Mouse (Mus musculus) C2C12 (cell line): ENCODE data around the gene S100a3. TPM values are rescaled to one million over a fixed set of nuclear protein-coding genes. Genes with fewer than 3 reads are reported as not detected.
A peak's percentile ranks its signal among the peaks of the same experiment; 100 is the strongest.

ENCODE experiments used
- H3K27me3 ChIP-seq: one replicate; pipeline ENCODE4 v1.6.1; 2011; ENCODE audit not compliant: control insufficient read depth, insufficient read depth, insufficient read length
- H3K36me3 ChIP-seq: one replicate; pipeline ENCODE4 v1.6.1; 2011; ENCODE audit not compliant: control insufficient read depth, insufficient read depth
- H3K4me3 ChIP-seq: one replicate; pipeline ENCODE4 v1.5.1; 2011; ENCODE audit warnings: mild to moderate bottlenecking, control low read depth; ENCODE audit not compliant: poor library complexity, insufficient read depth, severe bottlenecking
- H3K79me2 ChIP-seq: one replicate; pipeline ENCODE4 v1.6.1; 2011; ENCODE audit not compliant: control insufficient read depth, insufficient read depth
- H3K79me3 ChIP-seq: one replicate; pipeline ENCODE4 v1.6.1; 2011; ENCODE audit warnings: low read depth, control low read depth
- H3ac ChIP-seq: one replicate; pipeline ENCODE3; 2011; ENCODE audit warnings: low read depth; ENCODE audit not compliant: control insufficient read depth, insufficient read length
- CEBPB ChIP-seq: IDR thresholded peaks from one replicate; pipeline ENCODE4 v1.6.1; 2011; ENCODE audit warnings: low read depth, mild to moderate bottlenecking, control low read depth, moderate library complexity
- CTCF ChIP-seq: IDR thresholded peaks from one replicate; pipeline ENCODE4 v1.5.1; 2011; ENCODE audit not compliant: control insufficient read depth, insufficient read depth, insufficient read length
- FOSL1 ChIP-seq: IDR thresholded peaks from one replicate; pipeline ENCODE4 v1.8.0; 2011; ENCODE audit warnings: mild to moderate bottlenecking, low read length; ENCODE audit not compliant: poor library complexity, insufficient read depth, severe bottlenecking
- MAX ChIP-seq: IDR thresholded peaks from one replicate; pipeline ENCODE4 v1.6.1; 2011; ENCODE audit warnings: mild to moderate bottlenecking, control low read depth
- MYOD1 ChIP-seq: IDR thresholded peaks from one replicate; pipeline ENCODE4 v1.6.1; 2011; ENCODE audit warnings: low read depth; ENCODE audit not compliant: control insufficient read depth, insufficient read length
- MYOG ChIP-seq: IDR thresholded peaks from one replicate; pipeline ENCODE4 v1.6.1; 2011; ENCODE audit not compliant: control insufficient read depth, insufficient read length; ENCODE audit errors: extremely low read depth
- USF1 ChIP-seq: IDR thresholded peaks from one replicate; pipeline ENCODE4 v1.6.1; 2011; ENCODE audit warnings: low read depth, mild to moderate bottlenecking, control low read depth, moderate library complexity
- polyA plus RNA-seq: library from polyadenylated mRNA; unstranded; fragments of >200 nt; fragmentation: generic; extraction: Trizol; gene quantifications from one replicate; pipeline ENCODE4 v1.2.1, GENCODE M21; 2012; ENCODE audit warnings: missing spikeins

Gene S100a3
- polyA plus RNA-seq, 1 experiment: 22.0 TPM

GRCm38 (mm10) chr3:90515242-90515641 is 45.1 kb upstream of the S100a3 start:
- TF ChIP-seq MYOD1 (no peak), MYOG (no peak), CTCF (no peak), CEBPB (no peak), FOSL1 (no peak), USF1 (no peak), MAX (no peak)
- peaks cover 35% of the 10 kb centered on the region for H3K79me2 ChIP-seq
- H3K4me3 ChIP-seq: peak overlapping the region; percentile 35
- H3K79me3 ChIP-seq: no peaks in the 10 kb centered on the region
- peaks cover 6% of the 10 kb centered on the region for H3K36me3 ChIP-seq
- no peaks in the 10 kb centered on the region for H3K27me3 ChIP-seq
- peak overlapping the region; percentile 44 for H3ac ChIP-seq

DNA sequence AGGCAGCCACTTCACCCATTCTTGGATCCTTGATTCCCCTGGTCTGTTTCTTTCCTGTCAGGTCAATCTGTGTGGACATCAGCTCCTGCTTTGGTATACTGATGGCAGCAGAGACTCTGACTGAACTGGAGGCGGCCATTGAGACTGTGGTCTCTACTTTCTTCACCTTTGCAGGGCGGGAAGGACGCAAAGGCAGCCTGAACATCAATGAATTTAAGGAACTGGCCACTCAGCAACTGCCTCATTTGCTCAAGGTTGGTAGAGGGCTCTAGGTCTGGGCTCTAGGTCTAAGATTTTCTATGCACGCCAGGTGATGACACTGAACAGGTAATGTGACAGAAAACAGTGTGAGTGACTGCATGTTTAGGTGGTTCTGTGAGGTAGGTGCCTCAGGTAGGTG is 44.6 kb upstream of the S100a3 start:
- H3ac ChIP-seq: no peak overlapping the region
- no peaks in the 10 kb centered on the region for H3K79me3 ChIP-seq
- H3K79me2 ChIP-seq: peaks cover 35% of the 10 kb centered on the region
- no peaks in the 10 kb centered on the region for H3K27me3 ChIP-seq
- TF ChIP-seq MYOD1: no peak
- no peak for TF ChIP-seq USF1
- TF ChIP-seq FOSL1: no peak
- TF ChIP-seq MYOG: no peak
- no peak for TF ChIP-seq CEBPB
- no peak for TF ChIP-seq CTCF
- no peak for TF ChIP-seq MAX
- peaks cover 10% of the 10 kb centered on the region for H3K36me3 ChIP-seq
- peak overlapping the region; percentile 35 for H3K4me3 ChIP-seq

- no peak for TF ChIP-seq MYOD1
- no peak for TF ChIP-seq CEBPB
- no peak for TF ChIP-seq FOSL1
- TF ChIP-seq CTCF: no peak
- TF ChIP-seq MYOG: no peak
- TF ChIP-seq MAX: no peak
- no peak for TF ChIP-seq USF1
- H3K79me2 ChIP-seq: peaks cover 29% of the 10 kb centered on the region
- peaks cover 8% of the 10 kb centered on the region for H3K36me3 ChIP-seq
- no peaks in the 10 kb centered on the region for H3K27me3 ChIP-seq
- no peak overlapping the region for H3ac ChIP-seq
- H3K79me3 ChIP-seq: no peaks in the 10 kb centered on the region
- no peak overlapping the region for H3K4me3 ChIP-seq
Observed at GRCm38 (mm10) chr3:90517711-90518110, 42.7 kb upstream of the S100a3 start.

DNA sequence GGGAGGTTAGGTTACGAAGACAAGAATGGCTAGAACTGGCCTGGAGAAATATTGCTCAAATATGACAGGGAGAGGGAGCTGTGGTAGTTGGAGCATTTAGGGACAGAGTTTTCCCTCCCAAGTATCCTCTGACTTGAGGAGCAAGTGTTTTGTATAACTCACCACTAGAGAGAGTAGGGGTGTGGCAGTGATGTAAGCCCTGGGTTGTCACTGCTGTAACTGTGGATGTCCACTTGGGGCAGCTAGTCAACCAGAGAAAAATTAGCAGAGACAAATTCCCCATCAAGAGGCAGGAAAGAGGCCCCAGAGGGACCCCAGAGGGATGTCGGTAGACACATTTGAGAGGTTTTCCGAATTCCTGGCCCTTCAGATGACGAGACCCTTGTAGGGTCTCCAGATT is 35.0 kb upstream of the S100a3 start:
- Histone ChIP-seq H3K79me3 (no peaks in the 10 kb centered on the region), H3K36me3 (peaks cover 17% of the 10 kb centered on the region), H3ac (no peak overlapping the region), H3K27me3 (no peaks in the 10 kb centered on the region), H3K79me2 (no peaks in the 10 kb centered on the region), H3K4me3 (no peak overlapping the region)
- TF ChIP-seq CEBPB (peak; percentile 5), CTCF (peak; percentile 72), MAX (peak; percentile 49), MYOD1 (no peak)

GRCm38 (mm10) chr3:90526076-90526475 is 34.3 kb upstream of the S100a3 start:
- Histone ChIP-seq H3K4me3 (no peak overlapping the region), H3K79me3 (no peaks in the 10 kb centered on the region), H3K27me3 (no peaks in the 10 kb centered on the region), H3K36me3 (peaks cover 12% of the 10 kb centered on the region), H3K79me2 (no peaks in the 10 kb centered on the region), H3ac (no peak overlapping the region)
- TF ChIP-seq CEBPB: no peak
- no peak for TF ChIP-seq CTCF
- TF ChIP-seq MYOD1: no peak
- TF ChIP-seq MAX: no peak
- no peak for TF ChIP-seq MYOG
- no peak for TF ChIP-seq FOSL1
- no peak for TF ChIP-seq USF1

DNA sequence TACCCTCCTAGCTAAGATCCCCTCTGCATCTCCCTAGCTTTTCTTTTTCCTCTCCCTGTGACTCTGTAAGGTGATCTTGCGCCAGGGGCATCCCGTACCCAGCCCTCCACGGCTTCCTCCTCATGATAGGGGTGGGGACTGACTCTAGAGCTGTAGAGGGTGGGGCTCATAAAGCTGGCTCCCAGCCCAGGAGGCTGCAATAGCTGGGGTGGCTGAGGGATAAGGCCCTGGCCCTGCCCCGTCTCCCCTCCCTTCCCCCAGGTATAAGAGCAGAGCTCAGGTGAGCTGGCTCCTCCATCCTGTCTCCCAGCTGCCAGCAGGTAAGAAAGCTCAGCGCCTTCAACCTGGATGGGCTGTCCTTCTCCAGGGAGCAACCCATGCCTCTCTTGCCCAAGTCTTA is 33.8 kb upstream of the S100a3 start, which contains the start of gene S100a14:
S100a14 (plus strand) TSS at position 277 of the 400 bp plus-strand sequence.
- Histone ChIP-seq H3K4me3 (no peak within 1 kb of the TSS), H3K79me2 (no peaks in the 10 kb centered on the region), H3K27me3 (no peaks in the 10 kb centered on the region), H3ac (no peak within 1 kb of the TSS), H3K79me3 (no peaks in the 10 kb centered on the region), H3K36me3 (peaks cover 12% of the 10 kb centered on the region)
- TF ChIP-seq MYOD1: no peak
- TF ChIP-seq USF1: no peak
- no peak for TF ChIP-seq FOSL1
- no peak for TF ChIP-seq CEBPB
- no peak for TF ChIP-seq MAX
- TF ChIP-seq MYOG: no peak
- no peak for TF ChIP-seq CTCF
